ENCODE assay signal across 24 mouse cellular contexts in the genomic region with DNA sequence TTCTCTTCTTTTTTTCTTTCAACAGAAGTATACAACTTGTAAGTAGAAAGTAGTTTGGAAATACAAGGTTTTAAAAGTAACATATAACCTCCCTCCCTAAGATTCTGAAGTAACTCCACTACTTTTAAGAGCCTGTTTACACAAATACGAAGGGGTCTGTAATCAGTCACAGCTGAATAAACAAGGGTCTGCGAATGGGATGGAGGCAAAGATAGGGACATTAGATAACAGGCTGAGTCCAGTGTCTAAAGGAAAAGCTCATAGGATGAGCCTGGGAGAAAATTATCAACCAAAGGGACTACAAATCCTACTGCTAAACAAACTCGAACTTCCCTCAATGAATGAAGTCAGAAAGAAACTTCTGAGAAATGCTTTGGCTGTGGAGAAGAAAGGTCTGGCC. TPM values are rescaled to one million over a fixed set of nuclear protein-coding genes. Genes with fewer than 3 reads are reported as not detected.
DNase-seq lines count a peak whose midpoint lies in the region; ATAC-seq and TF ChIP-seq lines count a peak whose summit lies in the region.
"Had no signal": no experiment of that assay in that cellular context is flagged by ENCODE, and none has a peak within 500 bp of the region (broad histone marks: within the 10 kb centered on the region; RNA-seq: fewer than 3 reads in every experiment).

No protein-coding gene starts in this region.

- H3K4me3 ChIP-seq in kidney, adult 2 months (ENCODE audit: insufficient read depth, low read depth, low read length): no peak overlapping the region
- no peak overlapping the region for H3K4me3 ChIP-seq in kidney, embryonic 16.5 days (ENCODE audit: low read length)
- H3K4me3 ChIP-seq in lung, embryonic 14.5 days (ENCODE audit: low read depth, low read length): no peak overlapping the region
- H3K4me3 ChIP-seq: embryonic facial prominence, embryonic 12.5 days; forebrain, embryonic 13.5 days; forebrain, embryonic 15.5 days had no signal

- H3K4me2 ChIP-seq in kidney, embryonic 16.5 days (replicated peaks; ENCODE audit: low read depth, low read length): no peak overlapping the region
- no peak overlapping the region for H3K4me2 ChIP-seq in lung, embryonic 14.5 days
- H3K4me2 ChIP-seq: embryonic facial prominence, embryonic 12.5 days; forebrain, embryonic 13.5 days; forebrain, embryonic 15.5 days had no signal

- no peaks in the 10 kb centered on the region for H3K27me3 ChIP-seq in kidney, adult 2 months (replicated peaks; ENCODE audit: control insufficient read depth, insufficient read depth, low read length)
- H3K27me3 ChIP-seq in kidney, embryonic 16.5 days (ENCODE audit: insufficient read depth, low read length): no peaks in the 10 kb centered on the region
- no peaks in the 10 kb centered on the region for H3K27me3 ChIP-seq in lung, embryonic 14.5 days (ENCODE audit: insufficient read depth, low read length)
- H3K27me3 ChIP-seq: CH12.LX; embryonic facial prominence, embryonic 12.5 days; forebrain, embryonic 13.5 days; forebrain, embryonic 15.5 days; Patski had no signal

- H3K9me3 ChIP-seq in kidney, embryonic 16.5 days (ENCODE audit: low read length): no peaks in the 10 kb centered on the region
- H3K9me3 ChIP-seq in lung, embryonic 14.5 days (ENCODE audit: low read depth, low read length): no peaks in the 10 kb centered on the region
- H3K9me3 ChIP-seq: embryonic facial prominence, embryonic 12.5 days; forebrain, embryonic 13.5 days; forebrain, embryonic 15.5 days; G1E had no signal

- DNase-seq in embryo, embryonic 10.5 days (ENCODE audit: low spot score): peak; percentile 36
- DNase-seq in embryo, embryonic 10 days (ENCODE audit: low spot score): no peak
- DNase-seq in kidney, adult 2 months: no peak
- DNase-seq in lung, embryonic 14.5 days: no peak
- DNase-seq in lung, postnatal 4 days: no peak
- DNase-seq: adrenal gland, adult 8-10 months; adrenal gland, postnatal 14 days; adrenal gland, postnatal 36 days; B cell, adult 2 months; cerebellum, adult 11-12 months; cerebellum, adult 2 months; cerebellum, adult 9-10 months; cerebellum, postnatal 10 days; cerebellum, postnatal 25 days; forebrain, postnatal 0 days had no signal

- no peak overlapping the region for H3K9ac ChIP-seq in kidney, embryonic 16.5 days (replicated peaks; ENCODE audit: low read length)
- H3K9ac ChIP-seq in lung, embryonic 14.5 days: no peak overlapping the region
- H3K9ac ChIP-seq: embryonic facial prominence, embryonic 12.5 days; forebrain, embryonic 13.5 days; forebrain, embryonic 15.5 days; forebrain, postnatal 0 days had no signal

- no peak for TF ChIP-seq POLR2A in kidney, adult 2 months (IDR thresholded peaks at IDR 0.05; ENCODE audit: low read depth, low read length)

- TF ChIP-seq CTCF in kidney, adult 2 months (conservative IDR thresholded peaks at IDR 0.05; ENCODE audit: insufficient read depth, insufficient read length, low read depth, low read length): no peak
- no peak for TF ChIP-seq CTCF in lung, embryonic 14.5 days (IDR thresholded peaks at IDR 0.05; ENCODE audit: low read depth)

- ATAC-seq in kidney, embryonic 16.5 days (ENCODE audit: low FRiP score, low TSS enrichment): no peak
- no peak for ATAC-seq in lung, embryonic 14.5 days (ENCODE audit: insufficient read depth)
- ATAC-seq: activated CD4-positive, CD25-positive, alpha-beta regulatory T cell, adult 4 months; CD4-positive, CD25-positive, alpha-beta regulatory T cell, adult 4 months; forebrain, embryonic 13.5 days; forebrain, embryonic 15.5 days; forebrain, postnatal 0 days; Patski had no signal

- H3K27ac ChIP-seq in kidney, adult 2 months (ENCODE audit: insufficient read depth, low read depth, low read length): peak overlapping the region; percentile 64
- H3K27ac ChIP-seq in kidney, embryonic 16.5 days (ENCODE audit: low read length): no peak overlapping the region
- peak overlapping the region; percentile 36; the same call in 1 of the 2 replicates for H3K27ac ChIP-seq in lung, embryonic 14.5 days (ENCODE audit: low read depth)
- H3K27ac ChIP-seq: embryonic facial prominence, embryonic 12.5 days; forebrain, embryonic 13.5 days; forebrain, embryonic 15.5 days had no signal

- peaks cover 9% of the 10 kb centered on the region; the same call in 1 of the 2 replicates for H3K4me1 ChIP-seq in kidney, adult 2 months (ENCODE audit: control insufficient read depth, insufficient read depth, low read length)
- H3K4me1 ChIP-seq in kidney, embryonic 16.5 days (ENCODE audit: insufficient read depth, low read length): no peaks in the 10 kb centered on the region; the same call in 1 of the 2 replicates
- peaks cover 8% of the 10 kb centered on the region; the same call in 1 of the 2 replicates for H3K4me1 ChIP-seq in lung, embryonic 14.5 days (ENCODE audit: insufficient read depth)
- H3K4me1 ChIP-seq: forebrain, embryonic 13.5 days; forebrain, embryonic 15.5 days had no signal

- 21% methylated on average over 3 of the region's 3 CpGs for WGBS in kidney, adult 2 months
- WGBS in kidney, embryonic 16.5 days: 5% methylated on average over 3 of the region's 3 CpGs
- whole genome bisulfite sequencing in lung, embryonic 14.5 days: 8% methylated on average over 3 of the region's 3 CpGs

- no peaks in the 10 kb centered on the region for H3K36me3 ChIP-seq in kidney, adult 2 months (ENCODE audit: control insufficient read depth, insufficient read depth, low read length)
- H3K36me3 ChIP-seq in kidney, embryonic 16.5 days (ENCODE audit: insufficient read depth, low read length): no peaks in the 10 kb centered on the region
- H3K36me3 ChIP-seq in lung, embryonic 14.5 days (ENCODE audit: insufficient read depth): no peaks in the 10 kb centered on the region
- H3K36me3 ChIP-seq: forebrain, embryonic 15.5 days had no signal

RNA-seq across cellular contexts. Expression of gene Rassf2, which starts 19.9 kb away (rescaled TPM):
- polyA plus RNA-seq in kidney, adult 2 months (2012; rRNA removed): 4.6 and 9.2 TPM in 2 replicates
- 8.1 and 9.1 TPM in 2 replicates for polyA plus RNA-seq in kidney, embryonic 16.5 days (2015; fragmentation: Nextera tagmentation; extraction: Ambion mirVana)
- 15.8 and 15.9 TPM in 2 replicates for polyA plus RNA-seq in lung, embryonic 14.5 days (2014; fragmentation: Nextera tagmentation; extraction: Ambion mirVana)
